Mouse (Mus musculus): Measurements from ENCODE around the gene 3110082J24Rik. TPM values are rescaled to one million over a fixed set of nuclear protein-coding genes. Genes with fewer than 3 reads are reported as not detected.

3110082J24Rik gene
- total RNA-seq, 1 experiment from 2014 or later: not detected

DNA sequence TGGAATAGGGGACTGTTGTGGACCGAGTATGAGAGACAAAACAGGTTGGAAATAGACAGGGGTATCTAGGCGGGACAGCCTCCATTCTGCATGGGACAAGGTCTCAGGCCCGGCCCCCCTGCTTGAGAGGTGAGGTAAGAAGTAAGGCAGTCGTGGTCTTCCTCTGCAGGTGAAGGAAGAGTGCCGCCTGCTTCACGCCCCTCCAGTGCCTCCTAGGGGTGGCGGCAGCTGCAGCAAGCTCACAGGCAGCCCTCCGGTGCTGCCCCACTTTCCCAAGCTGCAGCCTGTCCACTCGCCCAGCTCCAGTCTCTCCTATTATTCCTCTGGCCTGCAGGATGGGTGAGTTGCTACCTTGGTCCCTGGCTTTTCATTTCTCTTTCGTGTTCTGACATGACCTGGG, 9.8 kb upstream of the 3110082J24Rik start:
- DNase-seq: no peak

DNA sequence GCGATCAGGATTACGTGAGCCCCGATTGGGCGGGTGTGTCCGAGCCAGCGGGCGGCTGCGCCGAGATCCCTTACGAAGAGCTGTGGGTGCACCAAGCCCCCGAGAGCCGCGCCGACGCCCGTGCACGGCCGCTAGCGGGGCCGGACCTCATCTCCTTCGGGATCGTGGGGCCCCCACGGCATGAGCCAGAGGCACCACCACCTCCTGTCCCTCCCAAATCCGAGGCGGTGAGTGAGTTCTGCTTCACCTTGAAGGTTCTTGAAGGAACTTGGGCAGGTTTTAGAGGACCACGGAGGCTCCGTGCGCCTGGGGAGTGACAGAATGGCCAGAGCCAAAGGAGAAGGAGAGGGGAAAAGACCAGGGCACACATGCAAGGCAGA, 8.9 kb upstream of the 3110082J24Rik start:
- DNase-seq: no peak

DNA sequence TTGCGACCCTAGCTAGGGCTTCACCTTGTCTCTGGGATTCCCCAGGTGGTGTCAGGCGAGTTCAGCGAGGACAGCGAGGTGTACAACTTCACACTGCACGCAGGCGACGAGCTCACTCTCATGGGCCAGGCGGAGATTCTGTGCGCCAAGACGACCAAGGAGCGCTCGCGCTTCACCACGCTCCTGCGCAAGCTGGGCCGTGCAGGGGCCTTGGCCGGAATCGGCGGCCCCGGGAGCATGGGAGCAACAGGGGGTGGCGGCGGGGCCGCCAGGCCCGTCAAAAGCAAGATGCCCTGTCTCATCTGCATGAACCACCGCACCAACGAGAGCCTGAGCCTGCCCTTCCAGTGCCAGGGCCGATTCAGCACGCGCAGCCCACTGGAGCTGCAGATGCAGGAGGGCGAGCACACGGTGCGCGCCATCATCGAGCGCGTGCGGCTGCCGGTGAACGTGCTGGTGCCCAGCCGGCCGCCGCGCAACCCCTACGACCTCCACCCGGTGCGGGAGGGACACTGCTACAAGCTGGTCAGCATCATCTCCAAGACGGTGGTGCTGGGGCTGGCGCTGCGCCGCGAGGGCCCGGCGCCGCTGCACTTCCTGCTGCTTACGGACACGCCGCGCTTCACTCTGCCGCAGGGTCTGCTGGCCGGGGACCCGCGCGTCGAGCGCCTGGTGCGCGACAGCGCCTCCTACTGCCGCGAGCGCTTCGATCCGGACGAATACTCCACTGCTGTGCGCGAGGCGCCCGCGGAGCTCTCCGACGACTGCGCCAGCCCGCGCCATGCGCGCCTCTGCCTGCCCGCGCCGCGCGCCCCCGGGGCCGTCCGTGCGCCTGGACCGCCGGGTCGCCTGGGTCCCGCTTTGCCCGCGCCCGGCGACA, 8.2 kb upstream of the 3110082J24Rik start:
- DNase-seq: peak; percentile 82

DNA sequence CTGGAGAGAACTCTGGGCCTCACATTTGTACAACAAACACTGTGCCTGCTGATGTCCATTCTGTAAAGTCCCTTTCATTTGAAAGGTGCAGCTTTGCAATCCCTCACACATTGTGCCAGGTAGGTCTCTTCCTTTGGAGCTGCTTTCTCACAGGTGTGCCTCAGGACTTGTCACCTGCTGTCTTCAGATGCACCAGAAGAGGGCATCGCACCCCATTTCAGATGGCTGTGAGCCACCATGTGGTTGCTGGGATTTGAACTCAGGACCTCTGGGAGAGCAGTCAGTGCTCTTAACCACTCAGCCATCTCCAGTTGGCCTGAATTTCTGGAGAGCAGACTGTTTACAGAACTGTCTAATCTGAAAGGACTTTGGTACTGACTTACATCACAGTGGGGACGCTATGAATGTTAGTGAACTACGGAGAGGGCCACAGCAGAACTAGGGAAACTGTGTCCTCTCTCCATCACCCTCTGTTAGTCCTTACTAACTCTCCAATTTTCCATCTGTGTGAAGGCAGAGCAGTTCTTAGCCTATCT, 6.7 kb upstream of the 3110082J24Rik start:
- no peak for DNase-seq

DNA sequence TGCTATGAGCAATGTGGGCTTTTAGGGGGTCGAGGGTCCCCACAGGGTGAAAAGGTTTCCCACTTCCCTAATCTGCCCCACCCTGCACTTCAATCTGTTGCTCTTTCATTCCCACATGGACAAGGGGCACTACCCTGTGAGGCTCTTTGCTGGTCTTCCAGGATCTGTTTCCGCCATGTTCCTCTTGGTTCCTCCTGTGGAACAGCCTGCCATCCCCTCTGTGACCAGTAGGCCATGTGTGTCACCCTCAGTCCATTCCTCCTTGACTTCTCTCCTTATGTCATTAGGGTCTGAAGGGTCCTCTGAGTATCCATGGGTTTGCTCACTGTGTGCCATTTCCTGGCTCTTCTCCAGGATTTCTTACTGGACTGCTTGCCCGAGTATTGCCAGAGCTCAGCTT, 5.9 kb upstream of the 3110082J24Rik start:
- no peak for DNase-seq

DNA sequence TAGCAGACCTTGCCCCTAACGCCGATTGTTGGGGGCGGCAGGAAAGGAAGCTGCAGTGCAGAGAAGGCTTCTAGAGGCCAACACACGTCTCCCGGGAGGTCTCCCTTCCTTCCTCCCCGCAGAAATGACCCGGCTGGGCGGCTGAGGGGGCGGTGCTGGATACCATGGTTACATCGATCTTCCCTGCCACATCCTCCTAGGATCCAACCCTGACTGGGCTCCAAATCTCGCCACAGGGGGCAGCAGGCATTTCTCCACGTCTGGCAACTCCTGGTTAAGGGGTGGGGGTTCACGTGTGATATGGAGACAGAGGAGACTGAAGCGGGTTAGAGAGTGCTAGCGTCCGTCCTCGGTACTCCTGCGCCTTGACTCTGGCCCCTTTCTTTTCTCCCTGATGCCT, 5.2 kb upstream of the 3110082J24Rik start:
- DNase-seq: peak; percentile 60

DNA sequence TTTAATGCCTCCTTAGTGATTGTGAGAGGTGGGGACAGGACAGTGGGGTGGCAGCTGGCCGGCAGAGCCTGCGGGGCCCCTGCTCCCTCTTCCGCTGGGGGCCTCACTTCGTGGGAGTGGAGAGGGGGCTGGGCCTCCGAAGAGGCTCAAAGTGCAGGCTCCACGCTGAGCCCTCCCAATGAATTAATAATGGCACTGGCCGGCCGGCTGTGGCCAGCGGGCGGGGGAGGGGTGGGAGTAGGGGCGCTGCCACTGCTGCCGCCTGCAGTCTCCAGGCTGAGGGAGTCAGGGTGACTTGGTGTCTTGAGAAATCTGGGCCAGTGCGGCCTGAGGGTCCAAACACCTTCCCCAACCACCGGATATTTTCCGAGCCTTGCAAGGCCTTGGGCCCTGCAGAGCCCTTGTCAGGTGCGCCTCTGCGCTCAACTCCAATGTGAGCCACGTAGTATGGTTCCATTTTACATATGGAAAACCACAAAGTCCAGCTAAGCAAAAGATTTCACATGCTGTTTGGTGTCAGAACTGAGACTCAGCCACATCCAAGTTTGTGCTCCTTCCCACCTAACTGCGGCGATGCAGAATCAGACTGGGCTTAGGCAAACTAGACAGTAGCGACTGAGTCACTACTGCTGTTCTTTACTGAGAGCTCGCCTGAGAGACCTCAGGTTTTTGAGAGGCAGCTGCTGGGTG, 4.6 kb upstream of the 3110082J24Rik start:
- no peak for DNase-seq

DNA sequence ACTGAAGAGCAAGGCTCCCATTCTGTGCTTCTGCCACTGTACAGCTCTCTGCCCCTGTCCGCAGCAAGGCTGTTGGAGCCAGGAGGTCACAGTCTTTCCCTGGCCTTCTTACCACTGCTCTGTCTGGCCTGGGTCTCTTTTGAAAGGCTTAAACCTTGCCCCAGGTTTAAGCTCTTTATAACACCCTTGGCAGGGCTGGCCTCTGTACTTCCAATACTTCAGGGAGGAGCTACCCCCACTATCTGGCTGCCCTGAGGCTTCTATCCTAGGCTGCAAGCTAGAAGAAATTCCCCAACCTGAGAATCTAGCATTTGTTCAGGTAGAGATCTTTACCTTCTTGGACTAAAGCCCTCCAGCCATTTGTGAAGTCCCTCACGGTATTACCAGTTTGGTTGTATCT, 4.0 kb upstream of the 3110082J24Rik start:
- no peak for DNase-seq

DNA sequence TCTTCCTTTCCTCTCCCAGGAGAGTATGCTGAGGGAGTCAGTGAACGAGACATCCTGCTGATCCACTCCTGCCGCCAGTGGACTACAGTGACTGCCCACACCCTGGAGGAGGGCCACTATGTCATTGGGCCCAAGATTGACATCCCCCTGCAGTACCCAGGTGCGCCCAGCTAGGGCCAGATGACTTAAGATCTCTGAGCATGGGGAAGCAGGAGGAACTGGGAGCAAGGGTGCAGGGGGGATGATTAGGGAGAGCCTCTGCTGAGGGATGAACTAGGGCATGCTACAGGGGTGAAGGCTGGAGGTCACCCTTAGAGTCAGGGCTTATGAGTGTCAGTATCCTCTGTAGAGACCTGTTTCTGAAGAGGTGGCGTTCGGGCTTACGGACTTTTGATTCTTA, 2.3 kb upstream of the 3110082J24Rik start:
- no peak for DNase-seq

DNA sequence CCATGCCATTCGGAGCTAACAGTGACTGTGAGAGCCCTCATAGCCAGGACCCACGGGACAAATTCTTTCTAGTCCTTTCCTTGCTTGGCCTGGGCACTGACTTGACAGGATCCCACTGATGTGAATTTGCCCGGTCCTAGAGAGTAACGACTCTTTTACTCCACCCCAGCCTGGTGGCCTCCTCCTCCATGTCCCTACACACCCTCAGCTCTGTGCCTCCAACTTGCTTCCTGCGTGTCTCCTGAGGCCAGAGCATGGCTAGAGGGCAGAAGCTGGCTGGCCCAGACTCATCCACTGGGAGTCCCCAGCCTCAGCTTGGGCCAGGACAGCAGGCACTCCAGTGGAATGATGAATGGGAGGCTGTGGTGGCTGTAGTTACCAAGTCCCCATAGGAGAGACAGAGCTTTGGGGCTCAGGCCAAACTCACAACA, 1.7 kb upstream of the 3110082J24Rik start:
- peak; percentile 62 for DNase-seq

DNA sequence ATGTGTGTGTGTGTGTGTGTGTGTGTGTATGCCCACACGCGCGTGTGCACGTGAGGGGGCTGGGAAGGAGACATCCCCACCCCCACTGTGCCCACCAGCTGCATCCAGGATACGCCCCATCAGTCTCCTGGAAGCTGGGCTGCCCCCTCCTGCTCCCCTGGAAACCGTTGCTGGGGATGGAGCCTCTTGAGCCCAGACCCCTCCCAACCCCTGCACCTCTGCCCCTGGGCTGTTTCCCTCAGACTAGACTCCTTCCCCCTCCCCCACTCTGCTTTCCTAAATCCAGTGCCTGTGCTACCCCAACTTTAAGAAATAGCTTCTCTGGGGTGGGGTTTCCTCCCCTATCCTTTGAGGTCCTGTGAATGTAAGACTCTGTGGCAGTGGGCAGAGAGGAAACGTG, 1.3 kb upstream of the 3110082J24Rik start:
- no peak for DNase-seq

DNA sequence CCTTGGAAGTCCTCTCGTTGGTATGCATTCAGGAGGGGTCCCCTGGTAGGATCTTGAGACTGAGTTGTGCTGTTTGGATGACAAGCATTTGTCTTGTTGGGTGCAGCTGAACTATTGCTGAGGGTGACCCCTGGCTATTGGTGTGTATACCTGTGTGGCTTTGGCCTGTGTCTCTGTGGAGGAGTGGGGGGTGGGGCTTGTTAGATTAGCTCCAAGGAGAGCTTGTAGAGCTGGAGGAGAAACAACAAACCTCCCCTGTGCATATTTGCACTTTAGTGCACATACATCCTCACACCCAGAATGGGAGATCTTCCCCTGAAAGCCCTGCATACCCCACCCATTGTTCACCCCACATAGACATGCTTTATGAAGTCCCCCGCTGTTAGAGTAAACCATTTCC, 870 bp upstream of the 3110082J24Rik start:
- no peak for DNase-seq

DNA sequence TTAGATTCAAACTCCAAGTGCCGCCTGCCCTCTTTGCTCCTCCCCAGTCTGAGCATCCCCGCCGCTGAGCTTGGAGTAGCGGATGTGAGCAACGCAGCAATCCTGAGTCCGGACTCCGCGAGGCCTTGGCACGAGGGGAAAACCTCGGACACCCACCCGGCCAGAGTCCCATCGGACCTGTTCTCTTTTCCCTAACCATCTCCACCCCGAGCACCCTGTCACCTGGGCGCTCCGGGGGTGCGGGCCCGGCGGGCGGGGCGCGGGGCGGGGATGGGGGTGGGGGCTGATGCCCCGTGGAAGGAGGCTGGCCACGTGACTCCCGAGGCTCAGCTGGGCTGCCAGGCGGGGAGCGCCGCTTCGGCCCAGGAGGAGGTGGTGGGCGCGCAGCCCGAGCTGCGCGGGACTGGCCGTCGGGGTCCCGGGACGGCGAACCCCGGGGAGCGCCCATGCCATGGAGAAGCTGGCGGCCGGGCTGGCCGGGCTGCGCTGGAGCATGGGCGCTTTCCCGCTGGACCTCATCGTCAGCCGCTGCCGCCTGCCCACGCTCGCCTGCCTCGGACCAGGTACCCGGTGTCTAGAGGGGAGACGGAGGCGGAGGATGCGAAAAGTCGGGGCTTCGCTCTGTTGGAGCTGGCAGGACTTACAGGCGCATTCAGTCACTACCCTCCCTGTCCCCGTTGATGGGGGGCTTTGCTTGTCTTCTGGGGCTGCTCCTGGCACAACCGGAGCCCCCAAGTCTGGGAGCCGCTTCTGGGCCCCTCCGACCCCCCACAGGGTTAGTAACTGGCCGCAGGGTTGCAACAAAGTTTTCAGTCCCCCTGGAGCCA, 832 bp downstream of the 3110082J24Rik start, which contains the start of gene Garem2:
Gene Garem2, plus strand, starts transcription at position 321 of the 827 bp plus-strand sequence.
- DNase-seq: no peak

DNA sequence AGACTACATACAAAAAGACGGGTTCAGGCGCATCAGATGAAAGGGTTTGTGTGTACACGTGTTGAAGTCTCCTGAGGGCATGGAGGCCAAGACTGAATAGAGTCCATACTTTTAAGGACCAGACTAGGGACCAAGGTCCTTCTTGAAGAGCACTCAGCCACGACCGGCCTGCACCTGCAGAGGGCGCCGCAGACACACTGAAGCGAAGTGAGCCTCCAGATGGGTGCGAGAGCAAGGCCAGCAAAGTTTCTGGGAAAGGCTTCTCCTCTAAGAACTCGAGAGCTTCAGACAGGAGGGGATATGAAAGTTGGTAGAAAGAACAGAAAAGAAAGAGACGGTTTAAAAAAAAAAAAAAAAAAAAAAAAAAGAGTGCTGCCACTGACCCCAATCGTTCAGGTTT, 1.5 kb downstream of the 3110082J24Rik start:
- DNase-seq: peak; percentile 76

DNA sequence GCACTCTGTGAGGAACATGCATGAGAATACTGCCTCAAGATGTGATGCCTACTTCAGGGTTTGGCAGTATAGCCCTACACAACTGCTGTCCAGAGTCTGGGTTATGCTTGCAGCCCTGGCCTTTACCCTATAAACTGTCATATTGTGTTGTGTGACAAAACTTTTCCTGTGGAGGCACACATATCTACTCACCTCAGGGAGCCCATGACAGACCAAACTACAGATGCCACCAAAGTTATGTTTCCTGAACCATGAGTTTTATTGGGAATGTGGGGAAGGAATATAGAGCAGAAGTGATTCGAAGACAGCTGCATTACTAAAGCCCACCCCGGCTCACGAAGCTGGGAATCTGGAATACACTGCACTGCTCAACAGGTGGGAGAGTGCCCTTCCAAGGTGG, 2.5 kb downstream of the 3110082J24Rik start:
- no peak for DNase-seq

DNA sequence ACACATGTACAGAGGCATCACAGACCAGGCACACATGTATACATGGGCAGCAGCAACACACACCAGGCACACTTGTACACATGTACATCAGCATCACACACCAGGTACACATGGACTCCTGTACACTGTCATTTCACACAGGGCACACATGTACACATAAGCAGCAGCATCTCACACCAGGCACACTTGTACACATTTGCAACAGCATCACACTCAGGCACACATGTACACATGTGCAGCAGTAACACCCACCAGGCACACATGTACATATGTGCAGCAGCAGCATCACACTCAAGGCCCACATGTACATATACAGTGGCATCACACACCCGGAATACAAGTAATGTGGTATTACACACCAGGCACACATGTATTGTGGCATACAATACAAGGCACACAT, 7.6 kb downstream of the 3110082J24Rik start:
- no peak for DNase-seq

DNA sequence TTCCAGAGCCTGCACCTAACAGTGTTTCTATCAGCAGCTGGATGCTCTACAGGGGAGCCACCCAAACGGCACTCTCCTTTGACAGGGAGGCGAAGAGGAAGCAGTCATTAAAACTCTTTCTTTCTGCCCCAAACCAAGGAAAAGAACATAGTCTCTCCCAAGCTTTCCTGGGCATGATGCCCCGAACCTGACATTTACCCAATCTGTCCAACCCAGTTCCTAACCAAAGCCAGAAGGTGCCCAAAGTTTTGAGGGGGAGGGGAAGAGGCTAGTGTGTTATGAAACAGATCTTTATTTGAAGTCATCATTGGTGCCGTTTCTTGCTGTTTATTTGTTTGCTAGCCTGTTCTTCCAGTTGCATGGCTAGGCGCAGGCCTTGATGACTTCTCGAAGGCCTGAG, 10.2 kb downstream of the 3110082J24Rik start:
- DNase-seq: no peak

DNA sequence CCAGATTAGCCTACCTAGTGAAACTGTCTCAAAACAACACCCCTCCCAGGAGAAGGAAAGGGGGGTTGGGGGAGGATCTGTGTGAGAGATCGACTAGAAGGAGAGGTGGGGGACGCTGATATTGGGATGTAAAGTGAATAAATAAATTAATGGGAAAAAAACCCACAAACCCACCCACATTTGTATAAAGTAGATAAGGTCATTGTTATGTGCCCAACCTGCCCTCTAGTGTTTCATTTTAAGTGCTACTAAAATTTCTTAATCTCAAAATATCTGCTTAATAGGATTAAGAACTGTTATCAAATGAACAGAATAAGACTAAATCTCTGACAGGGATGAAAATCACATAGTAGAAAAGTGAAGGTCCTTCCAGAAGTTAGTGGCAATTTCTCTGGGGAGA, 11.5 kb downstream of the 3110082J24Rik start:
- DNase-seq: no peak

DNA sequence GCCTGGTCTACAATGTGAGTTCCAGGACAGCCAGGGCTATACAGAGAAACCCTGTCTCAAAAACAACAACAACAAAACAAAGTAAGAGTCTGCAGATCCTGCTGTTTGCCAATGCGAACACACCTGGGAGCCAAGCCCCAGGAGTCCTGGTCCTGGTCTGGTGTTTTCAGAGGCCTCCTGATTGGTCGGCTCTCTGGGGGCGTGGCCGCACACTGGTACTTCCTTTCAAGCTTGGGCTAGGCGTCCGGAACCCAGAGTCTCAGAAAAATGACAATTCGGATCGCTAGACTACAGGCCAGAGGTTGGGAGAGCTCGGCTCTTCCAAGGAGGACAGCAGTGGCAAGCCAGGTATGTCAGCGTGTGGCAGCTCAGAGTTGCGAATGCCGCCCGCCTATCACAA, 13.2 kb downstream of the 3110082J24Rik start:
- DNase-seq: no peak

DNA sequence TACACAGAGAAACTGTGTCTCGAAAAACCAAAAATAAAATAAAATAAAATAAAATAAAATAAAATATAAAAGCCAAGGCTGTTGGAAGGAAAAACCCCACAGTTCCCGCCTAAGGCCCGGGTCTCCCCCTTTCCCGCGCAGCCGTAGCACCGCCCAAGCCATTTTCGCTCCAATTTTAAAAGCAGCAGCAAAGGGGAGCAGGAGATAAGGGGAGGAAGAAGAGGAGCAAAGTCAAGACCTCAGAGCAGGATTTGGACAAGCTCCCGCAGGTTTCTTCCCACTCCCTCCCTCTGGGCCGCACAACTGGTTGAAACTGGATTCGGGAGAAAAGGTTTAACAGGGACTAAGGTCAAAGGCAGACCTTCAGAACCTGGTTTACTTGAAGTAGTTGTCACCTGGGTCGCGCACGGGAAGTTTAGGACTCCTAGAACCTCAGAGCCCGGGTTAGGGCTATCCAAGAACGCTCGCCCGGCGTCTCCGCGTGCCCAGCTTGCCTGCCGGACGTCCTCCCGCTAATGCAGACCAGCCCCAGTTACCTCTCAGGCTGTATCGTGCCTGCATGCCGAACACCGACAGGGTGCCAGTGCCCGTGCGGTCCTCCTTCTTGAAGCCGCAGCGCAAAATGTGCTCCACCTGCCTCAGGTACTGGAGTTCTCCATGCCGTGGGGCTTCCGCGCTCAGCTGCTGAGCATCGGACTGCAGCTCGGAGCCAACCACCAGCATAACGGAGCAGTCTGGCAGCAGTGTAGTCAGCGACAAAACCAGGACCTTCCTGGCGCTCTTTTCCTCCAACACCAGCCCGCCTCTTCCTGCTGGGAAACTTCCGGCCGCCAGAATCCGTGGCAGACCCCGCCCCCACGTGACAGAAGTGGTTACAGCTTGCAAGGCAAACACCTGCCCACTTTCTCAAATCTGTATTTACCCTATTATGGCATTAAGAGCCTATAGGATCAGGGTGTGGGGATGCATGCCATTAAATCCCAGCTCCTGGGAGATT, 32.8 kb downstream of the 3110082J24Rik start, which contains the start of gene Tyms:
Gene Tyms, minus strand, starts transcription at position 793 of the 997 bp plus-strand sequence.
- DNase-seq: peak; percentile 90

DNA sequence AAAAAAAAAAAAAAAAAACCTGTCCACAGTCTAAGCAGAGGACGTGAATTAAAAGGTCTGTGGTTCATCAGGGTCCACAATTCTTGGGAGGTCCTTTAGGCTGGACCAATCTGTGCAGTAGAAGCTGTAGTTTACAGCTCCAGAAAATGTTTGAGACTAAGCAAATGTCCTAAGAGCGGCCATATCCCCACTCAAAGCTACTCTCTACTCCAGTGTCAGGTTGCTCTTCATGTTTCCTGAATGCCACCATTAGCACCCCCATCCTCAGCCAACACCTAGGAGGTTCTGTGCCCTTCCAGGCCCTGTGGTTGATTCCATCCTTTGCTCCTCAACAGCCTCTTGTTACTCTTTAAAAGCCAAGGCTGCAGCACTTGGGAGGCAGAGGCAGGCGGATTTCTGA, 33.5 kb downstream of the 3110082J24Rik start:
- no peak for DNase-seq

Measured in adrenal gland, postnatal 14 days (tissue).